Mouse (Mus musculus): ENCODE results near the gene H2al1j. TPM values are rescaled to one million over a fixed set of nuclear protein-coding genes. Genes with fewer than 3 reads are reported as not detected.
"Not testable (repeated sequence)": the region's sequence is repeated elsewhere in the genome, so short reads cannot be mapped to it uniquely, and the experiment has no call there.

The H2al1j gene
- not detected for total RNA-seq (2021)
- long read RNA-seq, experiment 1, result 0 reads
- long read RNA-seq, experiment 2, result 0 reads

DNA sequence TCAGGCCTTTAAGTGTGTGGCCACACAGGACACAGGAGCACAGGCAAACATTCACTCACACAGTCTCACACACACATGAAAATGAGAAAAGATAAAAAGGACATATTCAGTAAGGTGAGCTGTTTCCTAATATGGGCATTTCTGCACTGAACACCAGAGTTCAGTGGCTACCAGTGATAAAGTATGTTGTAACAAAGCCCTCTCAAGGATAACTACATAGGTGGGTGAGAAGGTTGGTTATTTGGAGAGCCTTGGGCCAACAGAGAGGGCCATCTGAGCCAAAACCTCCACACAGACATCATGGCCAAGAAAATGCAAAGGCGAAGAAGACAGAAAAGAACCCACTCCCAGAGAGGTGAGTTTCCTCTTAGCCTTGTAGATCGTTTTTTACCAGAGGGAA, at the start of gene H2al1j:
H2al1j (plus strand) TSS at position 301 of the 400 bp plus-strand sequence.
- not testable (repeated sequence) for H3K4me3 ChIP-seq; H3K27ac ChIP-seq; DNase-seq (ENCODE audit: low spot score in 2 of 2)

DNA sequence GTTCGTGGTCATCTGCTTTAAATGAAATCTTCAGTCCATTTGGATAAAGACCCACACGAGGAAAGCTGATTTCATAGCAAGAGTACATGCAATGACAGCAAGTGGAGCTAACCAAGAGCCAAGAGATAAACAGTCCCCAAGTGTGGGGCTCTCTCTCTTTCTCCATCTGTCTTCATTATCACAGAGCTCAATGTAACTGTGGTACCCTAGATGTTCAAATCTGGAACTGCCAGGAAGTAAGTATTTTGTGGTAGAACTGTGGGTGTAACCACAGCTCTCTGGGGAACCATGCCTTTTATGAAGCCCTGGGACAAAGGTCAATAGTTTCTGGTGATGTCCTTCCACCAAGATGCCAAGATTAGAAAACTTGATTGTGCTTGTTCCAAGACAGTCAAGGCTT, 46.9 kb upstream of the H2al1j start:
- no peak for TF ChIP-seq CTCF (conservative IDR thresholded peaks at IDR 0.05)
- H3K4me3 ChIP-seq, result no peak overlapping the region
- no peak for DNase-seq (ENCODE audit: low spot score in 2 of 2)
- H3K27ac ChIP-seq, result no peak overlapping the region

DNA sequence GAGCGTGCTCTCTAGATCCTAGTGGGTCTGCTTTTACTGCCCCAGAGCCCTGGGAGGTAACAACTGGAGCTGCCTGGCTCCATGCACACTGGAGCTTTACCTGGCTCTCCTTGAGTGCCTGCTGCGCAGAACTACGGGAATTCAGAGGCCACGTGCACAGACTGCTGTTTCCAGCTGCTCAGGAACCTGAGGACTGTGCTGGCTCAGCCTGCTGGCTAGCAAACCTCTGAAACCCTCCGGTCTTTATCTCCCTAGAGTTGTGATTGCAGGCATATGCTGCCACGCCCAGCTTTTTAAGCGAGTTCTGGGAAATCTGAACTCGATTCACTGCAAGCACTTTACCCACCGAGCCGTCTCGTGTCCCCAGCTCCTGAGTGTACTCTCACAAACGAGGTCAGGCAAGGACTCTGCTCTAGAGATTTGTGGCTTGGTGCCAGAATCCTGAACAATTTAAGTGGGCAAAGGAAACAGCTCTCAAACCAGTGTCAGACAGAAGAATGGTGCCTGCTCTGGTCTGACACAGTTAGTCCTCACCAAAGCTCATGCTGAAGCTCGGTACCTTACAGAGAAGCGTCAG, 39.2 kb upstream of the H2al1j start:
- DNase-seq (ENCODE audit: low spot score in 2 of 2), result no peak
- no peak overlapping the region for H3K27ac ChIP-seq
- no peak for TF ChIP-seq CTCF (conservative IDR thresholded peaks at IDR 0.05)
- H3K4me3 ChIP-seq, result no peak overlapping the region

DNA sequence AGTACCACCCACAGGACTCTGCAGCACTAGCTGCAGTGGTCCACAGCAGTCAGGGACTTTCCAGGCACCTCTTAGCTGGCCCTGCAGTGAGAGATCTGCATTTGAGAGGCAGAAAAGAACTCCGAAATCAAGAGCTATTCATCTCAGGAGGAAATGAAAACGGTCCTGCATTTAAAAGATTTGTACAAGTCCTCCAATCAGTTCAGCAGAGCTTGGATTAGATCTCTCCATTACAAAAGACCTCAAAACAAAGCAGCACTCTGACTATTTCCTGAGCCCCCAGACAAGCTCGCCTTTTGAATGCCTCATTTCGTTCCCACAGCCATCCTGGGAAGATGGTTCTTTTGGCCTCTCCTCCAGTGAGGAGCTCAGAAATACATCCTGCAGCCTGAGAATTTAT, 38.4 kb upstream of the H2al1j start:
- H3K4me3 ChIP-seq, result no peak overlapping the region
- DNase-seq (ENCODE audit: low spot score in 2 of 2), result no peak
- no peak overlapping the region for H3K27ac ChIP-seq
- TF ChIP-seq CTCF (conservative IDR thresholded peaks at IDR 0.05), result no peak

DNA sequence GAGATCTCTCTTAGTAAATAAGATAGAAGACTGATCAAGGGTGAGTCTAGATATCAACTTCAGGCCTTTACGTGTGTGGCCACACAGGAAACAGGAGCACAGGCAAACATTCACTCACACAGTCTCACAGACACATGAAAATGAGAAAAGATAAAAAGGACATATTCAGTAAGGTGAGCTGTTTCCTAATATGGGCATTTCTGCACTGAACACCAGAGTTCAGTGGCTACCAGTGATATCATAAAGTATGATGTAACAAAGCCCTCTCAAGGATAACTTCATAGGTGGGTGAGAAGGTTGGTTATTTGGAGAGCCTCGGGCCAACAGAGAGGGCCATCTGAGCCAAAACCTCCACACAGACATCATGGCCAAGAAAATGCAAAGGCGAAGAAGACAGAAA, 28.7 kb upstream of the H2al1j start, which contains the start of gene H2al1a:
H2al1a (plus strand) TSS at position 301 of the 400 bp plus-strand sequence.
- not testable (repeated sequence) for H3K4me3 ChIP-seq; H3K27ac ChIP-seq; DNase-seq (ENCODE audit: low spot score in 2 of 2)

DNA sequence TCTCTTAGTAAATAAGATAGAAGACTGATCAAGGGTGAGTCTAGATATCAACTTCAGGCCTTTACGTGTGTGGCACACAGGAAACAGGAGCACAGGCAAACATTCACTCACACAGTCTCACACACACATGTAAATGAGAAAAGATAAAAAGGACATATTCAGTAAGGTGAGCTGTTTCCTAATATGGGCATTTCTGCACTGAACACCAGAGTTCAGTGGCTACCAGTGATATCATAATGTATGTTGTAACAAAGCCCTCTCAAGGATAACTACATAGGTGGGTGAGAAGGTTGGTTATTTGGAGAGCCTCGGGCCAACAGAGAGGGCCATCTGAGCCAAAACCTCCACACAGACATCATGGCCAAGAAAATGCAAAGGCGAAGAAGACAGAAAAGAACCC, 25.5 kb upstream of the H2al1j start, which contains the start of gene H2al1b:
H2al1b (plus strand) TSS at position 301 of the 400 bp plus-strand sequence.
- H3K27ac ChIP-seq; H3K4me3 ChIP-seq; DNase-seq (ENCODE audit: low spot score in 2 of 2): not testable (repeated sequence)

DNA sequence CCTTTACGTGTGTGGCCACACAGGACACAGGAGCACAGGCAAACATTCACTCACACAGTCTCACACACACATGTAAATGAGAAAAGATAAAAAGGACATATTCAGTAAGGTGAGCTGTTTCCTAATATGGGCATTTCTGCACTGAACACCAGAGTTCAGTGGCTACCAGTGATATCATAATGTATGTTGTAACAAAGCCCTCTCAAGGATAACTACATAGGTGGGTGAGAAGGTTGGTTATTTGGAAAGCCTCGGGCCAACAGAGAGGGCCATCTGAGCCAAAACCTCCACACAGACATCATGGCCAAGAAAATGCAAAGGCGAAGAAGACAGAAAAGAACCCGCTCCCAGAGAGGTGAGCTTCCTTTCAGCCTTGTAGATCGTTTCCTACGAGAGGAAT, 22.3 kb upstream of the H2al1j start, which contains the start of gene H2al1c:
H2al1c (plus strand) TSS at position 301 of the 400 bp plus-strand sequence.
- not testable (repeated sequence) for H3K4me3 ChIP-seq; H3K27ac ChIP-seq; DNase-seq (ENCODE audit: low spot score in 2 of 2)

DNA sequence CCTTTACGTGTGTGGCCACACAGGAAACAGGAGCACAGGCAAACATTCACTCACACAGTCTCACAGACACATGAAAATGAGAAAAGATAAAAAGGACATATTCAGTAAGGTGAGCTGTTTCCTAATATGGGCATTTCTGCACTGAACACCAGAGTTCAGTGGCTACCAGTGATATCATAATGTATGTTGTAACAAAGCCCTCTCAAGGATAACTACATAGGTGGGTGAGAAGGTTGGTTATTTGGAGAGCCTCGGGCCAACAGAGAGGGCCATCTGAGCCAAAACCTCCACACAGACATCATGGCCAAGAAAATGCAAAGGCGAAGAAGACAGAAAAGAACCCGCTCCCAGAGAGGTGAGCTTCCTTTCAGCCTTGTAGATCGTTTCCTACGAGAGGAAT, 19.1 kb upstream of the H2al1j start, which contains the start of gene H2al1d:
H2al1d (plus strand) TSS at position 301 of the 400 bp plus-strand sequence.
- H3K27ac ChIP-seq; DNase-seq (ENCODE audit: low spot score in 2 of 2); H3K4me3 ChIP-seq: not testable (repeated sequence)

DNA sequence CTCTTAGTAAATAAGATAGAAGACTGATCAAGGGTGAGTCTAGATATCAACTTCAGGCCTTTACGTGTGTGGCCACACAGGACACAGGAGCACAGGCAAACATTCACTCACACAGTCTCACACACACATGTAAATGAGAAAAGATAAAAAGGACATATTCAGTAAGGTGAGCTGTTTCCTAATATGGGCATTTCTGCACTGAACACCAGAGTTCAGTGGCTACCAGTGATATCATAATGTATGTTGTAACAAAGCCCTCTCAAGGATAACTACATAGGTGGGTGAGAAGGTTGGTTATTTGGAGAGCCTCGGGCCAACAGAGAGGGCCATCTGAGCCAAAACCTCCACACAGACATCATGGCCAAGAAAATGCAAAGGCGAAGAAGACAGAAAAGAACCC, 16.0 kb upstream of the H2al1j start, which contains the start of gene H2al1e:
H2al1e (plus strand) TSS at position 301 of the 400 bp plus-strand sequence.
- not testable (repeated sequence) for H3K27ac ChIP-seq; DNase-seq (ENCODE audit: low spot score in 2 of 2); H3K4me3 ChIP-seq

DNA sequence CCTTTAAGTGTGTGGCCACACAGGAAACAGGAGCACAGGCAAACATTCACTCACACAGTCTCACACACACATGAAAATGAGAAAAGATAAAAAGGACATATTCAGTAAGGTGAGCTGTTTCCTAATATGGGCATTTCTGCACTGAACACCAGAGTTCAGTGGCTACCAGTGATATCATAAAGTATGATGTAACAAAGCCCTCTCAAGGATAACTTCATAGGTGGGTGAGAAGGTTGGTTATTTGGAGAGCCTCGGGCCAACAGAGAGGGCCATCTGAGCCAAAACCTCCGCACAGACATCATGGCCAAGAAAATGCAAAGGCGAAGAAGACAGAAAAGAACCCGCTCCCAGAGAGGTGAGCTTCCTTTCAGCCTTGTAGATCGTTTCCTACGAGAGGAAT, 12.8 kb upstream of the H2al1j start, which contains the start of gene H2al1f:
H2al1f (plus strand) TSS at position 301 of the 400 bp plus-strand sequence.
- DNase-seq (ENCODE audit: low spot score in 2 of 2); H3K27ac ChIP-seq; H3K4me3 ChIP-seq: not testable (repeated sequence)

DNA sequence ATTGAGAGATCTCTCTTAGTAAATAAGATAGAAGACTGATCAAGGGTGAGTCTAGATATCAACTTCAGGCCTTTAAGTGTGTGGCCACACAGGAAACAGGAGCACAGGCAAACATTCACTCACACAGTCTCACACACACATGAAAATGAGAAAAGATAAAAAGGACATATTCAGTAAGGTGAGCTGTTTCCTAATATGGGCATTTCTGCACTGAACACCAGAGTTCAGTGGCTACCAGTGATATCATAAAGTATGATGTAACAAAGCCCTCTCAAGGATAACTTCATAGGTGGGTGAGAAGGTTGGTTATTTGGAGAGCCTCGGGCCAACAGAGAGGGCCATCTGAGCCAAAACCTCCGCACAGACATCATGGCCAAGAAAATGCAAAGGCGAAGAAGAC, 9.7 kb upstream of the H2al1j start, which contains the start of gene H2al1g:
H2al1g (plus strand) TSS at position 301 of the 400 bp plus-strand sequence.
- not testable (repeated sequence) for H3K4me3 ChIP-seq; DNase-seq (ENCODE audit: low spot score in 2 of 2); H3K27ac ChIP-seq

DNA sequence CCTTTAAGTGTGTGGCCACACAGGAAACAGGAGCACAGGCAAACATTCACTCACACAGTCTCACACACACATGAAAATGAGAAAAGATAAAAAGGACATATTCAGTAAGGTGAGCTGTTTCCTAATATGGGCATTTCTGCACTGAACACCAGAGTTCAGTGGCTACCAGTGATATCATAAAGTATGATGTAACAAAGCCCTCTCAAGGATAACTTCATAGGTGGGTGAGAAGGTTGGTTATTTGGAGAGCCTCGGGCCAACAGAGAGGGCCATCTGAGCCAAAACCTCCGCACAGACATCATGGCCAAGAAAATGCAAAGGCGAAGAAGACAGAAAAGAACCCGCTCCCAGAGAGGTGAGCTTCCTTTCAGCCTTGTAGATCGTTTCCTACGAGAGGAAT, 6.4 kb upstream of the H2al1j start, which contains the start of gene H2al1h:
H2al1h (plus strand) TSS at position 301 of the 400 bp plus-strand sequence.
- H3K4me3 ChIP-seq; H3K27ac ChIP-seq; DNase-seq (ENCODE audit: low spot score in 2 of 2): not testable (repeated sequence)

DNA sequence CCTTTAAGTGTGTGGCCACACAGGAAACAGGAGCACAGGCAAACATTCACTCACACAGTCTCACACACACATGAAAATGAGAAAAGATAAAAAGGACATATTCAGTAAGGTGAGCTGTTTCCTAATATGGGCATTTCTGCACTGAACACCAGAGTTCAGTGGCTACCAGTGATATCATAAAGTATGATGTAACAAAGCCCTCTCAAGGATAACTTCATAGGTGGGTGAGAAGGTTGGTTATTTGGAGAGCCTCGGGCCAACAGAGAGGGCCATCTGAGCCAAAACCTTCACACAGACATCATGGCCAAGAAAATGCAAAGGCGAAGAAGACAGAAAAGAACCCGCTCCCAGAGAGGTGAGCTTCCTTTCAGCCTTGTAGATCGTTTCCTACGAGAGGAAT, 3.3 kb upstream of the H2al1j start, which contains the start of gene H2al1i:
H2al1i (plus strand) TSS at position 301 of the 400 bp plus-strand sequence.
- not testable (repeated sequence) for H3K27ac ChIP-seq; H3K4me3 ChIP-seq; DNase-seq (ENCODE audit: low spot score in 2 of 2)

DNA sequence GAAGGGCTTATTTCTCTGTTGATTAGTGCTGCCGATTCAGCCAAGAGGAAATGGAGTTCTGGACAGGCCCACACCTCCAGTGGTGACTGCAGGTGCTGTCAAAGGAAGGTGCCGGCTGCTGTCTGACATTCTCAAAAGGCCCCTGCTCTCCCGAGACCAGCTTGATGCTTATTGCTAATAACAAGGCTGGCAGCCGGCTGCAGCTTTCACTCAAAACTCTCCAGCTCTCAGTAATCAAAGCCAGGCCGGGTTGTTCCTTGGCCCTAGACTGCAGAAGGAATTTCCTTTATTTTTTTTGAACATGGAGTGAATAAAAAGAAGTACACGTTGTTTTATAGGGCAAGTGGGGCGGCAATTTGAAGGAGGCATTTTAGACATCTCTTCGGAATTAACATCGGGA, 18.1 kb downstream of the H2al1j start:
- Histone ChIP-seq H3K27ac (peak overlapping the region; percentile 72), H3K4me3 (no peak overlapping the region)
- DNase-seq (ENCODE audit: low spot score in 2 of 2), result peak in 1 of 2 experiments; percentile 8
- TF ChIP-seq CTCF (conservative IDR thresholded peaks at IDR 0.05), result no peak
